Mouse (Mus musculus) myocyte (in vitro differentiated cells): ENCODE results near the gene Rnf185. TPM values are rescaled to one million over a fixed set of nuclear protein-coding genes. Genes with fewer than 3 reads are reported as not detected.

ENCODE experiments used
- H3K27me3 ChIP-seq: one replicate; pipeline ENCODE4 v1.6.1; 2011; ENCODE audit not compliant: control insufficient read depth, insufficient read depth, insufficient read length
- H3K36me3 ChIP-seq: one replicate; pipeline ENCODE4 v1.6.1; 2011; ENCODE audit not compliant: control insufficient read depth, insufficient read depth
- H3K4me2 ChIP-seq: one replicate; pipeline ENCODE4 v1.6.1; 2011; ENCODE audit warnings: low read depth, control low read depth
- H3K4me3 ChIP-seq: one replicate; pipeline ENCODE4 v1.5.1; 2011; ENCODE audit warnings: mild to moderate bottlenecking, control low read depth, moderate library complexity
- H3K79me2 ChIP-seq: one replicate; pipeline ENCODE4 v1.6.1; 2011; ENCODE audit not compliant: control insufficient read depth, insufficient read depth
- H3ac ChIP-seq: one replicate; pipeline ENCODE4 v1.6.1; 2011; ENCODE audit not compliant: control insufficient read depth, insufficient read length
- CEBPB ChIP-seq: IDR thresholded peaks from 2 replicates; pipeline ENCODE4 v1.6.1; 2011; ENCODE audit warnings: mild to moderate bottlenecking, moderate library complexity; ENCODE audit not compliant: poor library complexity, insufficient read depth, severe bottlenecking
- E2F4 ChIP-seq: IDR thresholded peaks from one replicate; pipeline ENCODE4 v1.6.1; 2011; ENCODE audit warnings: mild to moderate bottlenecking, control low read depth, moderate library complexity; ENCODE audit not compliant: insufficient read depth
- MAX ChIP-seq: IDR thresholded peaks from one replicate; pipeline ENCODE4 v1.6.1; 2011; ENCODE audit warnings: low read depth, mild to moderate bottlenecking, control low read depth
- MYOD1 ChIP-seq, 3 experiments: IDR thresholded peaks; one replicate each; pipeline ENCODE4 v1.6.1; 2011; ENCODE audit warnings: control low read depth in 2 of 3, low read depth in 2 of 3, mild to moderate bottlenecking in 2 of 3, moderate library complexity in 1 of 3; ENCODE audit not compliant: insufficient read length in 2 of 3, control insufficient read depth in 1 of 3
- MYOG ChIP-seq, 3 experiments: IDR thresholded peaks; one replicate each; pipeline ENCODE4 v1.6.1; 2011; ENCODE audit warnings: control low read depth in 2 of 3, low read depth in 2 of 3, mild to moderate bottlenecking in 2 of 3; ENCODE audit not compliant: insufficient read length in 2 of 3, control insufficient read depth in 1 of 3, insufficient read depth in 1 of 3
- POLR2A ChIP-seq: IDR thresholded peaks from one replicate; pipeline ENCODE4 v1.6.1; 2011; ENCODE audit warnings: low read depth, mild to moderate bottlenecking, control low read depth, moderate library complexity; ENCODE audit not compliant: insufficient read length
- POLR2AphosphoS2 ChIP-seq: IDR thresholded peaks from one replicate; pipeline ENCODE4 v1.6.1; 2011; ENCODE audit warnings: low read depth, control low read depth; ENCODE audit not compliant: insufficient read length
- REST ChIP-seq: IDR thresholded peaks from one replicate; pipeline ENCODE4 v1.6.1; 2011; ENCODE audit warnings: mild to moderate bottlenecking, control low read depth, moderate library complexity; ENCODE audit not compliant: insufficient read depth, insufficient read length
- SRF ChIP-seq: IDR thresholded peaks from one replicate; pipeline ENCODE4 v1.6.1; 2011; ENCODE audit warnings: low read depth; ENCODE audit not compliant: control insufficient read depth, insufficient read length
- TCF12 ChIP-seq: IDR thresholded peaks from one replicate; pipeline ENCODE4 v1.6.1; 2011; ENCODE audit warnings: mild to moderate bottlenecking, control low read depth; ENCODE audit not compliant: poor library complexity, insufficient read depth, severe bottlenecking
- TCF3 ChIP-seq: IDR thresholded peaks from one replicate; pipeline ENCODE4 v1.6.1; 2011; ENCODE audit warnings: low read depth, control low read depth; ENCODE audit not compliant: insufficient read length
- USF1 ChIP-seq: IDR thresholded peaks from one replicate; pipeline ENCODE4 v1.6.1; 2011; ENCODE audit warnings: low read depth, mild to moderate bottlenecking, control low read depth, moderate library complexity
- polyA plus RNA-seq: library from polyadenylated mRNA; unstranded; fragments of >200 nt; fragmentation: generic; extraction: Trizol; gene quantifications from one replicate; pipeline ENCODE4 v1.2.1, GENCODE M21; 2012; ENCODE audit warnings: missing spikeins

Gene Rnf185
- polyA plus RNA-seq, 1 experiment = 47.2 TPM

DNA sequence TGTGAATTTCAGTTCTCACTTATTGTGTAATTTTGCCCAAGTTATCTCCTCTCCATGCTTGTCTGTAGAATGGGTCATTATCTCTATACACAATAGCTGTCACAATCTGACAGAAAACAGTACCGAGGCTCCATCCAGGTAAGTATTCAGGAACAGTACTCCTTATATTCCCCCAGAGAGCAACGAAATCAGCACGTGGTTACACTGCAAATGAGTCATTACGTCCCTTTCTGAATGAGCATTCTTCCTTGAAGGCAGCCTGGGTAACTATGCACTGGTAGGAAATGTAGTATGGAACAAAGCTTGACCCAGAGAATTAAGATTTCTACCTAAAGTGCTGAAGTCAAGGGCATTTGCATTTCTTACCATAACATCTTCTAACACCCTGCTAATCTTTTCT is 9.5 kb downstream of the Rnf185 start:
- no peak overlapping the region for H3ac ChIP-seq
- H3K79me2 ChIP-seq = peaks cover 84% of the 10 kb centered on the region
- H3K4me2 ChIP-seq = peak overlapping the region; percentile 26
- TF ChIP-seq USF1 (peak; percentile 64), MYOG (IDR thresholded peaks at IDR 0.05; ENCODE audit: control insufficient read depth in 1 of 3, insufficient read depth in 1 of 3, insufficient read length in 2 of 3, low read depth in 2 of 3) (no peak)
- no peak overlapping the region for H3K4me3 ChIP-seq
- peaks cover 6% of the 10 kb centered on the region for H3K36me3 ChIP-seq
- H3K27me3 ChIP-seq = no peaks in the 10 kb centered on the region

GRCm38 (mm10) chr11:3441696-3442443 is 10.3 kb downstream of the Rnf185 start:
- TF ChIP-seq CEBPB = no peak
- no peak for TF ChIP-seq TCF3
- TF ChIP-seq SRF = no peak
- TF ChIP-seq MAX = no peak
- peak; percentile 68 for TF ChIP-seq USF1
- TF ChIP-seq MYOG (IDR thresholded peaks at IDR 0.05; ENCODE audit: control insufficient read depth in 1 of 3, insufficient read depth in 1 of 3, insufficient read length in 2 of 3, low read depth in 2 of 3) = no peak
- H3K36me3 ChIP-seq = peaks cover 13% of the 10 kb centered on the region
- H3ac ChIP-seq = no peak overlapping the region
- H3K27me3 ChIP-seq = no peaks in the 10 kb centered on the region
- no peak overlapping the region for H3K4me3 ChIP-seq
- H3K79me2 ChIP-seq = peaks cover 83% of the 10 kb centered on the region
- H3K4me2 ChIP-seq = no peak overlapping the region

- Histone ChIP-seq H3K79me2 (peaks cover 84% of the 10 kb centered on the region), H3K27me3 (no peaks in the 10 kb centered on the region), H3K36me3 (peaks cover 10% of the 10 kb centered on the region), H3K4me3 (no peak overlapping the region), H3K4me2 (no peak overlapping the region), H3ac (no peak overlapping the region)
- TF ChIP-seq MAX (no peak), POLR2AphosphoS2 (no peak), TCF3 (no peak), SRF (no peak), CEBPB (no peak), MYOG (IDR thresholded peaks at IDR 0.05; ENCODE audit: control insufficient read depth in 1 of 3, insufficient read depth in 1 of 3, insufficient read length in 2 of 3, low read depth in 2 of 3) (no peak), MYOD1 (IDR thresholded peaks at IDR 0.05; ENCODE audit: control insufficient read depth in 1 of 3, insufficient read length in 2 of 3, low read depth in 2 of 3) (no peak), E2F4 (no peak), POLR2A (no peak), REST (no peak), TCF12 (no peak), USF1 (no peak)
Measured at GRCm38 (mm10) chr11:3437621-3438020, 14.5 kb downstream of the Rnf185 start.

DNA sequence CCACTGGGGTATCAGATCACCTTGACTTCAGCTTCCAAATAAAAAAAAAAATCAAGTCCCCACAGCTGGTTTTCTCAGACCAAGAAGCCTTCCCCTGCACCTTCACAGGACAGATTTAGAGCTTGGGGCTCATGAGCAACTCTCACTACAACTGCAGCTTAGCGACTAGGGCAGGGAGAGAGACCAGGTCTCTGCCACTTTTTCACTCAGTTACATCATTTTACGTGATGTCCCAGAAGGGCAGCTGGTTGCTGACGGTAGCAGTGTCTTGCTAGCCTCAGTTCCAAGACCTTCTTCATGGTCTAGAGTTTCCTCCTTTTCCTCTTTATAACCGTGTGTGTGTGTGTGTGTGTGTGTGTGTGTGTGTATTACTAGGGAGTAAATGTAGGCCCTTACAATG is 18.4 kb downstream of the Rnf185 start:
- no peak overlapping the region for H3ac ChIP-seq
- H3K36me3 ChIP-seq = peaks cover 25% of the 10 kb centered on the region
- H3K4me2 ChIP-seq = peak overlapping the region; percentile 50
- H3K79me2 ChIP-seq = peaks cover 76% of the 10 kb centered on the region
- H3K4me3 ChIP-seq = peak overlapping the region; percentile 23
- no peak for TF ChIP-seq REST
- TF ChIP-seq CEBPB = peak; percentile 95
- TF ChIP-seq TCF3 = no peak
- no peak for TF ChIP-seq TCF12
- TF ChIP-seq USF1 = no peak
- TF ChIP-seq MAX = no peak
- no peak for TF ChIP-seq SRF
- peak; percentile 57 for TF ChIP-seq POLR2A
- peak in 1 of 3 experiments; percentile 6 for TF ChIP-seq MYOD1 (IDR thresholded peaks at IDR 0.05; ENCODE audit: control insufficient read depth in 1 of 3, insufficient read length in 2 of 3, low read depth in 2 of 3)
- TF ChIP-seq E2F4 = no peak
- peak; percentile 44 for TF ChIP-seq POLR2AphosphoS2
- no peak for TF ChIP-seq MYOG (IDR thresholded peaks at IDR 0.05; ENCODE audit: control insufficient read depth in 1 of 3, insufficient read depth in 1 of 3, insufficient read length in 2 of 3, low read depth in 2 of 3)
- no peaks in the 10 kb centered on the region for H3K27me3 ChIP-seq

GRCm38 (mm10) chr11:3431976-3432603 is 20.1 kb downstream of the Rnf185 start:
- Histone ChIP-seq H3K4me2 (peak overlapping the region; percentile 50), H3ac (no peak overlapping the region), H3K27me3 (no peaks in the 10 kb centered on the region), H3K79me2 (peaks cover 74% of the 10 kb centered on the region), H3K36me3 (peaks cover 29% of the 10 kb centered on the region), H3K4me3 (peak overlapping the region; percentile 23)
- TF ChIP-seq MAX (no peak), SRF (no peak), POLR2AphosphoS2 (peak; percentile 51), POLR2A (no peak), MYOG (IDR thresholded peaks at IDR 0.05; ENCODE audit: control insufficient read depth in 1 of 3, insufficient read depth in 1 of 3, insufficient read length in 2 of 3, low read depth in 2 of 3) (no peak)
